Mouse (Mus musculus) stomach, postnatal 0 days (tissue): ENCODE measurements at regions not wholly inside any gene's neighbourhood (a gene's known extent, or its start where the extent isn't known, plus 50 kb on each side); places are given as distances from the start of the nearest gene placed in this dataset.

ENCODE experiments used
- CTCF ChIP-seq: IDR thresholded peaks from 2 replicates; pipeline ENCODE4 v1.5.1; 2016; ENCODE audit warnings: antibody characterized with exemption, low read depth, mild to moderate bottlenecking, moderate library complexity
- EP300 ChIP-seq: optimal IDR thresholded peaks from 2 replicates; pipeline ENCODE3; 2016; ENCODE audit warnings: antibody characterized with exemption

GRCm38 (mm10) chr3:50595732-50596131 lies 152.3 kb upstream of the Slc7a11 start:
- no peak for TF ChIP-seq CTCF
- TF ChIP-seq EP300 = no peak
